Mouse (Mus musculus) liver, embryonic 14.5 days (tissue): ENCODE results near the gene Mff.

Source experiments
- CTCF ChIP-seq: IDR thresholded peaks from 2 replicates; pipeline ENCODE4 v1.5.1; 2016; ENCODE audit warnings: antibody characterized with exemption, low read depth, control low read depth
- EP300 ChIP-seq: IDR thresholded peaks from 2 replicates; pipeline ENCODE4 v1.6.1; 2016; ENCODE audit warnings: antibody characterized with exemption, low read depth

GRCm38 (mm10) chr1:82724339-82725025 is at the start of gene Mff:
- no peak for TF ChIP-seq CTCF
- TF ChIP-seq EP300 = peak; percentile 47; the same call in 1 of the 2 replicates
